Mouse (Mus musculus) hindbrain, embryonic 12.5 days (tissue): Measurements from ENCODE around the gene Pex5. TPM values are rescaled to one million over a fixed set of nuclear protein-coding genes. Genes with fewer than 3 reads are reported as not detected.

Experiments used
- ATAC-seq: fragments of 200-750 bp; cut with Nextera tagmentation; 2 replicates; pipeline ENCODE4 v1.8.0; 2017; ENCODE audit warnings: moderate TSS enrichment; ENCODE audit not compliant: low FRiP score
- H3K27ac ChIP-seq: fragments of 300-500 bp; sonication (generic); 2 replicates; pipeline ENCODE4 v1.5.1; 2016; ENCODE audit warnings: mild to moderate bottlenecking
- H3K27me3 ChIP-seq: fragments of 300-500 bp; sonication (generic); 2 replicates; pipeline ENCODE4 v1.6.1; 2016; ENCODE audit warnings: mild to moderate bottlenecking
- H3K36me3 ChIP-seq: fragments of 300-500 bp; sonication (generic); 2 replicates; pipeline ENCODE4 v1.6.1; 2016; ENCODE audit warnings: mild to moderate bottlenecking
- H3K4me1 ChIP-seq: fragments of 300-500 bp; sonication (generic); 2 replicates; pipeline ENCODE4 v1.6.1; 2016
- H3K4me2 ChIP-seq: fragments of 300-500 bp; sonication (generic); replicated peaks from 2 replicates; pipeline ENCODE4 v1.6.1; 2016; ENCODE audit warnings: mild to moderate bottlenecking
- H3K4me3 ChIP-seq: fragments of 300-500 bp; sonication (generic); 2 replicates; pipeline ENCODE4 v1.5.1; 2016; ENCODE audit warnings: mild to moderate bottlenecking
- H3K9ac ChIP-seq: fragments of 300-500 bp; sonication (generic); 2 replicates; pipeline ENCODE4 v1.6.1; 2016; ENCODE audit warnings: mild to moderate bottlenecking, moderate library complexity
- H3K9me3 ChIP-seq: fragments of 300-500 bp; sonication (generic); replicated peaks from 2 replicates; pipeline ENCODE4 v1.6.1; 2016; ENCODE audit warnings: mild to moderate bottlenecking
- WGBS: fragments of 180-500 bp; shearing (Covaris S2); methylation state at CpG from one replicate; pipeline ENCODE4 v1.1.7; 2016; 5-methylcytosine and 5-hydroxymethylcytosine counted together
- polyA plus RNA-seq: library from polyadenylated mRNA; unstranded; fragments of >200 nt; fragmentation: Nextera tagmentation; extraction: Ambion mirVana; gene quantifications from 2 replicates; pipeline ENCODE4 v1.2.1, GENCODE M21; 2016

The Pex5 gene
- polyA plus RNA-seq, 1 experiment from 2014 or later: 68.3 TPM

- Histone ChIP-seq H3K27me3 (no peaks in the 10 kb centered on the region), H3K4me1 (no peaks in the 10 kb centered on the region), H3K9me3 (no peaks in the 10 kb centered on the region), H3K4me3 (no peak overlapping the region), H3K27ac (no peak overlapping the region), H3K36me3 (no peaks in the 10 kb centered on the region), H3K4me2 (no peak overlapping the region), H3K9ac (no peak overlapping the region)
- 68% methylated on average over 4 of the region's 4 CpGs for WGBS
- ATAC-seq: no peak
Observed at GRCm38 (mm10) chr6:124377494-124378255, 37.2 kb downstream of the Pex5 start.

GRCm38 (mm10) chr6:124376311-124376710 lies 38.6 kb downstream of the Pex5 start:
- H3K9ac ChIP-seq: no peak overlapping the region
- 92% methylated on average over 5 of the region's 5 CpGs for WGBS

GRCm38 (mm10) chr6:124375435-124375884 lies 39.4 kb downstream of the Pex5 start:
- H3K4me2 ChIP-seq: no peak overlapping the region
- no peak overlapping the region for H3K4me3 ChIP-seq
- no peak overlapping the region for H3K27ac ChIP-seq
- ATAC-seq: no peak
- H3K4me1 ChIP-seq: no peaks in the 10 kb centered on the region
- WGBS: 85% methylated on average over 11 of the region's 11 CpGs
- H3K9me3 ChIP-seq: no peaks in the 10 kb centered on the region
- H3K27me3 ChIP-seq: no peaks in the 10 kb centered on the region
- H3K9ac ChIP-seq: no peak overlapping the region
- H3K36me3 ChIP-seq: no peaks in the 10 kb centered on the region

More at GRCm38 (mm10) chr6:124376311-124376710, 38.6 kb downstream of the Pex5 start:
- Histone ChIP-seq H3K36me3 (no peaks in the 10 kb centered on the region), H3K4me3 (no peak overlapping the region), H3K27me3 (no peaks in the 10 kb centered on the region), H3K9me3 (no peaks in the 10 kb centered on the region), H3K27ac (no peak overlapping the region), H3K4me1 (no peaks in the 10 kb centered on the region), H3K4me2 (no peak overlapping the region)
- ATAC-seq: no peak

GRCm38 (mm10) chr6:124374683-124375082 lies 40.2 kb downstream of the Pex5 start:
- no peak overlapping the region for H3K27ac ChIP-seq
- H3K36me3 ChIP-seq: no peaks in the 10 kb centered on the region
- H3K4me3 ChIP-seq: no peak overlapping the region
- no peak overlapping the region for H3K9ac ChIP-seq
- ATAC-seq: no peak
- H3K4me2 ChIP-seq: no peak overlapping the region
- H3K4me1 ChIP-seq: no peaks in the 10 kb centered on the region
- 85% methylated on average over 4 of the region's 4 CpGs for WGBS
- no peaks in the 10 kb centered on the region for H3K27me3 ChIP-seq
- no peaks in the 10 kb centered on the region for H3K9me3 ChIP-seq

- Histone ChIP-seq H3K27ac (no peak overlapping the region), H3K4me1 (no peaks in the 10 kb centered on the region), H3K27me3 (no peaks in the 10 kb centered on the region), H3K36me3 (no peaks in the 10 kb centered on the region), H3K9ac (no peak overlapping the region), H3K9me3 (no peaks in the 10 kb centered on the region), H3K4me2 (no peak overlapping the region), H3K4me3 (no peak overlapping the region)
- 89% methylated on average over 6 of the region's 6 CpGs for WGBS
- ATAC-seq: no peak
Observed at GRCm38 (mm10) chr6:124373584-124374206, 41.2 kb downstream of the Pex5 start.

- no peaks in the 10 kb centered on the region for H3K36me3 ChIP-seq
- no peak overlapping the region for H3K9ac ChIP-seq
- H3K4me1 ChIP-seq: no peaks in the 10 kb centered on the region
- H3K27ac ChIP-seq: no peak overlapping the region
- H3K4me2 ChIP-seq: no peak overlapping the region
- no peaks in the 10 kb centered on the region for H3K9me3 ChIP-seq
- no peaks in the 10 kb centered on the region for H3K27me3 ChIP-seq
- no peak overlapping the region for H3K4me3 ChIP-seq
- 60% methylated on average over 5 of the region's 5 CpGs for WGBS
- ATAC-seq: no peak
Observed at GRCm38 (mm10) chr6:124364328-124364727, 50.5 kb downstream of the Pex5 start.

GRCm38 (mm10) chr6:124360549-124360948 lies 54.3 kb downstream of the Pex5 start:
- Histone ChIP-seq H3K27me3 (no peaks in the 10 kb centered on the region), H3K36me3 (no peaks in the 10 kb centered on the region), H3K27ac (no peak overlapping the region), H3K4me3 (no peak overlapping the region), H3K4me2 (no peak overlapping the region), H3K4me1 (no peaks in the 10 kb centered on the region), H3K9me3 (no peaks in the 10 kb centered on the region), H3K9ac (no peak overlapping the region)
- no peak for ATAC-seq
- WGBS: 59% methylated on average over 6 of the region's 6 CpGs

- H3K27me3 ChIP-seq: no peaks in the 10 kb centered on the region
- H3K27ac ChIP-seq: no peak overlapping the region
- WGBS: 86% methylated on average over 6 of the region's 6 CpGs
- H3K9ac ChIP-seq: no peak overlapping the region
- no peak overlapping the region for H3K4me3 ChIP-seq
- H3K4me1 ChIP-seq: no peaks in the 10 kb centered on the region
- no peaks in the 10 kb centered on the region for H3K36me3 ChIP-seq
- no peak overlapping the region for H3K4me2 ChIP-seq
- no peaks in the 10 kb centered on the region for H3K9me3 ChIP-seq
- no peak for ATAC-seq
Observed at GRCm38 (mm10) chr6:124358953-124359352, 55.9 kb downstream of the Pex5 start.

- 81% methylated on average over 2 of the region's 2 CpGs for WGBS
Observed at GRCm38 (mm10) chr6:124353246-124353645, 61.6 kb downstream of the Pex5 start.

More at GRCm38 (mm10) chr6:124353246-124353645, 61.6 kb downstream of the Pex5 start:
- H3K4me2 ChIP-seq: no peak overlapping the region
- no peak overlapping the region for H3K27ac ChIP-seq
- ATAC-seq: no peak
- H3K4me3 ChIP-seq: no peak overlapping the region
- no peaks in the 10 kb centered on the region for H3K27me3 ChIP-seq
- H3K9ac ChIP-seq: no peak overlapping the region
- no peaks in the 10 kb centered on the region for H3K9me3 ChIP-seq
- H3K36me3 ChIP-seq: no peaks in the 10 kb centered on the region
- H3K4me1 ChIP-seq: no peaks in the 10 kb centered on the region

Other genes starting within 250 kb of the Pex5 start
- not detected in 2 replicates for gene Vmn2r27, start 183.2 kb downstream of the Pex5 start, polyA plus RNA-seq
- gene Cd163, start 110.4 kb downstream of the Pex5 start, polyA plus RNA-seq: 0.04 and 0.07 TPM in 2 replicates
- 36.9 and 40.5 TPM in 2 replicates for gene Clstn3, start 49.7 kb upstream of the Pex5 start, polyA plus RNA-seq
- gene C1rl, start 78.0 kb upstream of the Pex5 start, polyA plus RNA-seq: 0.20 and 0.25 TPM in 2 replicates
- 0.14 and 0.49 TPM in 2 replicates for gene C1ra, start 97.3 kb upstream of the Pex5 start, polyA plus RNA-seq
- 0.65 and 1.0 TPM in 2 replicates for gene C1s1, start 127.3 kb upstream of the Pex5 start, polyA plus RNA-seq
- not detected in 2 replicates for gene C1rb, start 155.2 kb upstream of the Pex5 start, polyA plus RNA-seq
- gene C1s2, start 221.0 kb upstream of the Pex5 start, polyA plus RNA-seq: not detected in 2 replicates
- 45.3 and 48.6 TPM in 2 replicates for gene Lpcat3, start 248.0 kb upstream of the Pex5 start, polyA plus RNA-seq